Mouse (Mus musculus) right cerebral cortex, postnatal 25 days (tissue): ENCODE measurements around the gene Uck1.

Experiments
- DNase-seq: peaks from one replicate; pipeline ENCODE4 v3.0.0; 2022

Gene Uck1

DNA sequence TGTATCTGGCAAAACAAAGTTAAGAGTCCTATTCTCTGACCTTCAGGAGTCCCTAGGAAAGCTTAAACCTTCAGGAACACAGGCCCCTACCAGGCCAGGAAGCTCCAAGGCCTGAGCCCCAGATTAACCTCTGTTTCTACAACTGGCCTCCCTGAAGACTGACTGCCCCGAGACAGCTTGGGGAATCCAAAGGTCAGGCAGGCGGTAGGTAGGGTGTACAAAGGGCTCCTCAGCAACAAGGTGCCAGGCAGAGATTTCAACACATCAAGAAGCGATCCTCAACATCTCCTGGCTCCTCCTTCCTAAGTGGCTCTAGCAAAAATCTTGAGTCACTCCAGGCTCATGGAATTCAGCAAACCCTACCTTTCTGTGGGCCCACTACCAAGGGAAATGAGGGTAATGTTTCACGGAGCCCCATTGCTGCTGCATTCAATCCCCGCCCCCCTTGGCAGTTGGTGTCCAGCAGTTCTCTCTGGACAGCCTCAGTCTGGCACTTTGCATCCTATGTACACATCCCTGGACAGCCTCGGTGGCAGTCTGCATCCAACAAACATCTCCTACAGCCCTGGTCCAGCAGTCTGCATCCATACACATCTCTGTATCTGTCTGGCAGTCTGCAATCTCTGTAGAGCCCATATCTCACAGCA, 949 bp downstream of the Uck1 start:
- DNase-seq, result no peak

DNA sequence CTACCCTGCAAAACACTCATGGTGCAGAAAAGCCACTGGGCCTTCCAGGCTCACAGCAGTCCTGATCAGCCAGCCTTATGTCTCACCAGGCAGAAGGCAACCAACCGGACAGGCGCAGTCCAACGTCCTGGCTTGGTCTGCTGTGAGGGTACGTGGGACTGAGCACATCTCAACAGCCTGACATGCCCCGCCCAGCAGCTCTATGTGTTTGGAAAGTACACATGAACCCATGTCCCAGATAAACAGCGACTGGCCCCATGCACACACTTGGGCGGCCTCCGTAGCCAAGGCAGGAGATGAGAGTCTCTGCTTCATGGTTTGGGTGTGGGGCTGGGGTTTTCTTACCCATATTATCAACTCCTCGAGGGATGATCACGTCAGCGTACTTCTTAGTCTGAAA, 3.7 kb downstream of the Uck1 start:
- no peak for DNase-seq

DNA sequence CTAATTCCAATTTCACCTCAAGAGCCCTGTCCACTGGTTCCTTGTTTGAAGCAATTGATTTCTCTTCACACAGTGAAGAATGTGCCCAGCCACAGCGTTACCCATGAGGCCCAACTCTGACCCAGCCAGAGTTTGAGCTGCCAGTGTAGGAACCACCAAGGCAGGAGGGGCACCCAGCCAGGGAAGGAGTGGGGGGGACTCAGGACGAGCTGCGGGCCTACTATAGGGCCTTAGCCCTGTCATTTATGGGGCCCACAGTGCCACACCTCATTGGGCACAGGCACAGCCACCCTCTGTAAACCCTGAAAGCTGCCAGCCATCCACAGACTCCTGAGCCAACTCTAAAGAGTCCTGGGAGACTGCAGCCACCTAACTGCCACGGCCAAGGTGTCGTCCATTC, 5.4 kb downstream of the Uck1 start:
- DNase-seq, result no peak

DNA sequence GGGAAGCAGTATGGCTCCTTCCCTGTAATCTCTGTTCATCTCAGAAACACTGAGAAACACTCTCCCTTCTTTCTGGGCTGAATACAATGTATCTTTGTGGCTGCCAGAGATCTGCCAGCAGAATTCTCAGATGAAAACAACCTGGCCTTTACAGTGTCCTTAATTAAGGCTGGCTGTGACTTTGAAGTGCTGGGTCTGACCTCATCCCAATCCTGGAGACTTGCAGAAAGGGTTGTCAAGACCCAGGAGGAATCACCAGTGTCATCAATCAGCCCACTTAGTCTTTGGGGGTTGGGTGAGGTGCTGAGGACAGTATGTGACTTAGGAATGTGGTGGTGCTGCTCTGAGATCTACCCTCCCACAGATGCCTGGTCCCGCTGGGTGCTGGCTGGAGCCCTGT, 6.6 kb downstream of the Uck1 start:
- no peak for DNase-seq

DNA sequence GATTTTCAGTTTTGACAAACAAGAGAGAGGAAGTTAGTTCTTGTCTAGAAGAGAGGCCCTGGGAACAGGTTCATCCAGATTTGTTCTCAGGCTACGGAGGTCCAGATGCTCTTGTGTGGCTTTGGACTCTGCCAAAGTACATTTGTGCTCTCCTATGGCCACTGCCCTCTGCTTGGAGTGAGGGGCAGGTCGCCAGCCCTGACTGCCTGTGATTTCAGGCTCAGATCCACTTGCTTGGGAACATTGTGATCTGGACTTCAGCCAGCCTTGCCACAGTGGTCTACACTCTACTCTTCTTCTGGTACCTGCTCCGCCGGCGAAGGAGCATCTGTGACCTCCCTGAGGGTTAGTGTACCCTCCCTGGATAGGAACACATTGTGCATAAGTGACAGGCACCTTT, 7.3 kb downstream of the Uck1 start:
- DNase-seq, result no peak

DNA sequence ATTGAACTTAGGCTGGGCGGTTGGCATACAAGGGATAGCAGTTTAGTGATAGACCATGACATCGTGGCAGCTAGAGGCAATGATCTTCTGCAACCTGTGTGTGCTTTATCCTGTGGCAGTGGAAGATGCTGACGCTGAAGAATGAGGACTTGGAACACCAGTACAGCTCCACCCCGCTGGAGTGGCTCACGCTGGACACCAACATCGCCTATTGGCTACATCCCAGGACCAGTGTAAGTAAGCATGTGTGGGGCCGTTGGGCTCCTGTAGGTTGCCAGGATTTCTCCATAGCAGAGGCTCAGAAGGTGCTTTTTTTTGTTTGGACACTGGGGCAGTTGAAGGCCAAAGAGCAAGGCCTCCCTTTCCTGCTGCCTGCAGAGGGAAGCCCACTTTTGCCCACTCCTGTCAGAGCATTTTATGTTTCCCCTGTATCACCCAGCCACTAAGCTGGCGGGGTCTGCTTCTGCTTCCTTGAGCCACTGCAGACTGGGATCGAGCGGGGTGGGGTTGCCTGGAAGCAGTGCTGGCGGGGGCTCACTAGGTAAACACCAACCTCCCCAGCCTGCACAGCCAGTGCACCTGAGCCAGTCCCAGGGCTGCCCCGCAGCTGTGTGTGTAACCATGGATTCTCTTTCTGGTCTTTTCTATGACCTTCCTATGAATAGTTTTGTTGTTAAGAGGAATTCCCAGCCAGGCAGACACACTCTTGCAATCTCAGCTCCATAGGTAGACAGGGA, 8.0 kb downstream of the Uck1 start:
- DNase-seq, result no peak

DNA sequence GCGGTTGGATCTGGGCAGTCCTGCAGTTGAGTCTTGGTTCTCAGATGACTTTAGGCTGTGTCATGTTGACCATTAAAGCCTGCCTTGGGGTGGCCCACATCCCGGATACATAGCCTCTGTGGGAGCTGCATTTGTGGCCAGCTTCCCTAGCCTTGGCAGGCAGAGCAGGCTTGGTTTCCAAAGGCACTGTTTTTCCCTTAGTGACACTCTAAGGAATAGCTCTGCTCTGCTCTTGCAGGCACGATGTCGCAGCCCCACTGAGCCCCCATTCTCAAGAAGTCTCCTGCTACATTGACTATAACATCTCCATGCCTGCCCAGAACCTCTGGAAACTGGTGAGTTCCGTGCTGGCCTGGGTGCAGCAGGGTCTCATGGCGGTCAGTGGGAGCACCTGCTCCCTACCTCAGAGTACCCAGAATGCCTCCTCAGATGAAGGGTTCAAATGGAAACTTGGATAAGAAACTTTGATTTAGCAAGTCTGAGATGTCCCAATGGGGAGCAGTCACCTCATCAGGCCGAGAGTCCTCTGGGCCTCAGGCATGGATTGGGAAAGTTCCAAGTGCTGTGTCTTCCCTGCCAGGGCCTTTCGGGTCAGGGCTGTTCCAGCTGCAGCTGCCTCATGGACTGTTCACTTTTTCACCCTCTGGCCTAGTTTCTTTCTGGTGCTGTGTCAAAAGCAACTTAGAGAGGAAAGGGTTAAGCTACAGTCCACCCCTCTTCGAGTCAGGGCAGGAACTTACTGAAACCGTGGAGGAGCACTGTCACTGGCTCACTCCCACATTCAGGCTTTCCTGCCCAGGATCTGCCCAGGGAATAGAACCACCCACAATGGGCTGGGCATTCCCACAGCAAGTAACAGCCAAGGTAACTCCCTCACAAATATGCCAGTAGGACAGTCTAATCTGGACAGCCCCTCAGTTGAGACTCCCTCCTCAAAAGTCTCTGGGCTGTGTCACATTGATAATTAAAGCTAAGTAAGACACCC, 11.3 kb downstream of the Uck1 start:
- no peak for DNase-seq

DNA sequence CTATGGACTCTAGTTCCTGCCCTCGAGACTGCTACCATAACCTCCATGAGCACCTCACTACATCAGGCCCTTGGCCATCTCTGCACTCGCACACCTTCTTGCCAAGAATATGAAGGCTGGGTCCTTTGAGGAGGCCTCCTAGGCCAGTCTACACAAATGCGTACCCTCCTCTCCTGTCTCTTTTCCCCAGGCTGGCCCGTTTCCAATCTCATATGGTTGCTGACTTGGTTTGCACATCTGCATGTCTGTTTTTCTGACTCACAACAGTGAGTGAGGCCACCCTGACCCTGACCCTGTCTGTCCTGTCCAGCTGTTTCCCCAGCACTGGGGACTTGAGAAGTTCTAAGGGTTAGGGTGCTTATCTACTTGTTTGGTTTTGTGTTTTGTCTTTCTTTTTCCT, 13.2 kb downstream of the Uck1 start:
- no peak for DNase-seq

DNA sequence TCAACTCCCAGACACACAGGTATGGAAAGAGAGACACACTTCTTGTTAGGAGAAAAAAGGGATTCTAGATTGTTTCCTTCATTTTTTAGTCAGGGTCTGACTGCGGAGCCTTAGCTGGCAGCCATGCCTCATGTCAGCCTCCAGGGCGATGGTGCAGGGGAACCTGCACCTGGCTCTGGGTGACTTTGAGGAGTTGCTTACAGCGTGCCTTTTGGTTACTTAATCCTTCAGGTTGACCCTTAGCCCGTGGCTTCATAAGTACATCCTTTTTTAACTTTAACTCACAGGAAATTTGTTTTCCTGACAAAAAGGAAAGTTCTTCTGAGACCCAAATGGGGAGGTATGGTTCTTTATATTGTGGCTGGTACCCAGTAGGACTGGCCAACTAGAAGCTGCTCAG, 17.0 kb downstream of the Uck1 start:
- no peak for DNase-seq

DNA sequence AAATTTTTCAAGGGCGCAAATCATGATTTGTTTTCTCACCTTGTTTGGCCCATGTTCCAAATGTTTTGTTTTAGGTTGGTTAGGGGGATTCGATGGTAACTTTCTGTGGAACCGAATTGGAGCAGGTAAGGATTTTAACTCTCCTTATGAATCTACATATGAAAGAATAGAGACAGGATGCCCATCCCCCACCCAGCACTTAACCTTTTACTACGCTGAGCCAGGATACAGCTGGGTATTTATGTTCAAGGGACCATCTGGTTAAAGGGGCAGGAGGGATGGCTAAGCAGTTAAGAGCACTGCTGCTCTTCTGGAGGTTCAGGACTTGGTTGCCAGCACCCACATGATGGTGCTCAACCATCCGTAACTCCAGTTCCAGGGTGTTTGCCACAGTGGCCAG, 19.4 kb downstream of the Uck1 start:
- no peak for DNase-seq

DNA sequence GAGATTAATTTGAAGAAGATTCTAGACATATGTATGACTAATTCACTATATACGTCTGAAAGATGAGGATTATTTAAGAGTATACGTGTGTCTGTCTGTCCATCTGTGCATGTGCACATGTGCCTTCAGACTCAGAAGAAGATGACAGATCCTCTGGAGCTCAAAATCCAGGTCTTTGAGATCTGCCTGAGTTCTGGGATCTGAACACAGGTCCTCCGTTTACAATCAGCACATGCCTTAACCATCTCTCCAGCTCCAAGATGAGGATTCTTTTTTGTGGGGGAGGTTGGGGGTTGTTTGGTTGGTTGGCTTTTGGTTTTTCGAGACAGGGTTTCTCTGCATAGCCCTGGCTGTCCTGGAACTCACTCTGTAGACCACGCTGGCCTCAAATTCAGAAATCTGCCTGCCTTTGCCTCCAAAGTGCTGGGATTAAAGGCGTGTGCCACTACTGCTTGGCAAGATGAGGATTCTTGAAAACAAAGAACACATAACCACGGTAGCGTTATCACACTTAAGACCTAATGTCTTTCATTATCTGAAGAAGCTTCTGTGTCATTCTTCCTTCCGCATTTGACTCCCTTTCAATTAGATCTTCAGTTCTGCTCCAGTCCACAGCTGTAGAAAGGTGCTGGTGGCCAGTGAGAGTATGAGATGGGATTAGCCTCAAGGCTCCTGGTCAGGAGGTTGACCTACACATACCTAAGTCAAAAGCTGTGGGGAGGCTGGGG, 21.1 kb downstream of the Uck1 start:
- DNase-seq, result no peak

DNA sequence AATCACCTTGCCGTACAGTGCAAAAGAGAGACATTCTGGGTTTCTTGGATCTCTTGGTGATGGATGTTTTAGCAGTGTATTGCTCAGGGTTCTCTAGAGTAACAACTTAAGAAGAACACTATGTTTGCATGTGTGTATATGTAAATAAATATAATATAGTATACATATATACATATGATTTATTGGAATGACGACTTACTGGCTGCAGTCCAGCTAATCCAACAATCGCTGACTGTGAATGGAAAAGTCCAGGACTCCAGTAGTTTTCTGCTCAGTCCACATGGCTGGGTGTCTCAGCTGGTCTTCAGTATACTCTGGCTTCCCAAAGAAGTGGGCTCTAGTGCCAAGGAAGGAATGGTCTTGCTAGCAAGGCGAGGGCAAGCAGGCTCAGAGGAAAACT, 22.4 kb downstream of the Uck1 start:
- no peak for DNase-seq

DNA sequence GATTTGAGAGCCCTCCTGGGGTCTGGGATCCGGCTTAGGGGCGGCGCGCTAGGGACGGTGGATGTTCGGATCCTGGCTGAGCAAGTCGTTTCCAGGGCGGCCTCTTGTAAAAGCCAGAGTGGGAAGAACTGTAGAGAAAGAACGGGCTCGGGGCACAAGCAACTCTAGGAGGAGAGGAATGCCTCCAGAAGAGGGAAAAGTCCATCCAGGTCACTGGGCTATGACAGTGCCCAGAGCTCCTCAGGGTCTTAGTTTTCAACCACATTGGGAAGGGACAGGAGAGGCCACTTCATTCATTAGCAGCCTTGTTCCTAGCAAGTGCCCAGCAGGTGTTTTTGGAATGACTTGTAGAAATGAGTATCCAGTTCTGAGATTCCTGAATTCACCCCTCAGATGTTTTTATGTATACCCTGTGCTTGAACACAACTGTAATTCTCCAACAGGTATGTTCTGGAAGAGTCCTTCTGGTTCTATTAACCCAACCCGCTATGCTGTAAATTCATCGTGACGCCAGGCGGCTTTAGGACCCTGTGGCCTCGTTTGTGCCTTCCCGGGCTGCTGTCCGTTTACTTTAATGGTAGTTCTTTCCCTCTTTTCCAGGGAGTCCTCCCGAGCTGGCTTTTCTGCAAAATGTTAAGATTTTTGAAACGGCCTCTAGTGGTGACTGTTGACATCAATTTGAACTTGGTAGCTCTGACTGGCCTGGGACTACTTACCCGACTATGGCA, 23.0 kb downstream of the Uck1 start:
- peak; percentile 33 for DNase-seq

DNA sequence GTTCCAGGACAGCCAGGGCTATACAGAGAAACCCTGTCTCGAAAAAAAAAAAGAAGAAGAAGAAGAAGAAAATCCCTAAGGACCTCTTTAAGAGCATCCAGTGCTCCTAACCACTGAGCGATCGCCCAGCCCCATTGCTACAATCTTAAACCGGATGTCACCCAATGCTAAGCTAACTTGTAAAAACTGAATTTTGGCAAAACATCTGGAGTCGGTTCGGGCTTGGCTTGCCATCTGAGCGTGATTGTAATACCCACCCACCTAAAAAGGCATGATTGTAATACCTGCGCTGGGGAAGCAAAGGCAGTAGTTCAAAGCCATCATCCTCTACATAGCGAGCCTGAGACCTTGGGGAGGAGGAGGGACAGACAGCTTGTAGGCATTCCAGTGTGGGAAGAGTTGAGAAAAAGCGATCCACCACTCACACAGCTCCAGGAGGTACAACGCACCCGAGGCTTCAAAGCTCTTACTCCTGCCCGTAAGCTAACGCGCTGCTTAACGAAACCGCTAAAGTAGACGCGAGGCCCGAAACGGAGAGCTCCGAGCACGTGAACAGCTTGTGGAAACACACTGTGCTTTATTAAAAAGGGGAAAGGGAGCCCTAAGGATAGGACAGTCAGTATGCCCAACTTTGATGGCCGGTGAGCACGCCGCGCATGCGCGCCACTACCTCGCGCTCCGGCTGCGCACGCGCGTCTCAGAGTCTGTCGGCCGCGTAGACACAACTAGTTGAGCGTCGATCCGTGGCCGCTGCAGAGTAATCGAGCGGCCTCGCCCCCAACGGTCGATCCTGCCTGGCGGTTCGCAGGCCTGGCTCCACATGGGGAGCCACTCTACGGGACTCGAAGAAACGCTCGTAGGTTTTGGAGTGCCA, 23.8 kb downstream of the Uck1 start, which contains the start of gene Pomt1:
Gene Pomt1 (plus strand): TSS at position 705 of the 874 bp plus-strand sequence.
- peak; percentile 90 for DNase-seq

DNA sequence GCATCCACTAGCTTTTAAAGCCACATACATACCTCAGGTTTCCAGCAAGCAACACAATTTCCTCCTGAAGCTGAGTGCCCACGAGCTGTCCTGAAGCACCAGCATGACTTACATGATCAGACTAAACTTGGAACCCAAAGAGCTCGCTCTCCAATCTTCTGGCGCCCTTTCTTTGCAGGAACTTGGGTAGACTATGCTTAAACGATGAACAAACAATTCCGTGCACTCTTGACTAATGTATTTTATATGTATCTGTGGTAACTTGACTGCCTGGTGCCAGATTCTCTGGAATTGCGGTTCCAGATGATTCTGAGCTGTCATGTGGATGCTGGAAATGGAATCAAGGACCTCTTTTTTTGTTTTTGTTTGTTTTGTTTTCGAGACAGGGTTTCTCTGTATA, 24.5 kb downstream of the Uck1 start:
- DNase-seq, result no peak

DNA sequence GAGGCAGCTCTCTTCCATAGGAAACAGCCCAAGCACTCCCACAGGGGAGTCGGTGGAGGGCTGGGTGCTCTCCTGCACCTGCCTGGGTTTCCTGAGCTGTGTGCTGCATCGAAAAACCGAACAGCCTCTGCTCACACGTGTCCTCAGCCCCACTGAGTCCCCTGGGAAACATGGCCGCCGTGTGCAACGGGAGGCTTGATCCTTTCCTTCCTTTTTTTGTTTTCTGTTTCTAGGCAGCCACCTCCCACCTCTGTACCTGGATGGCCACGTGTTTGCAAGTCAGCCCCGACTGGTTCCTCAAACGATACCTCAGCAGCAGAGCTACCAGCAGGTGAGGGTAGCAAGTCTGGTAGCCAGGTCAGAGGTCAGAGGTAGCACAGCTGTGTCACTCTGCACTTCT, 37.9 kb downstream of the Uck1 start:
- no peak for DNase-seq

DNA sequence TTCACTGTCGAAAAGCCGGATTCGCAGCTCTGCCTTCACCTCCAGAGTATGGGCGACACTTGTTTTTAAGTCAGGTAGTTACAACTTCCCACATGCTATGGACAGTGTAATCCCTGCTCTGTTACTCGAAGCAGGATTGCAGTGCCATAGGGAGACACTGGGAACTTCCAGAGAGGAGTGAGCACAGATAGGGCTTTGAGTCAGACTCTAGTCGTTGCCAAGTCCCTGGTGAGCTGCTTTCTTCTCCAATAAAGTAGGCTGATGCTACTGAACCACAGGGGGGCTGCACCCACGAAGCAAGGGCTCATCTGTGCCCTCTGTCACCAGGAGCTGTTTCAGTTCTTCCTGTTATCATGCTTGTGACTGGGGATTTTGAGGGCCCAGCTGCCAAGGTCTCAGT, 38.4 kb downstream of the Uck1 start:
- no peak for DNase-seq

DNA sequence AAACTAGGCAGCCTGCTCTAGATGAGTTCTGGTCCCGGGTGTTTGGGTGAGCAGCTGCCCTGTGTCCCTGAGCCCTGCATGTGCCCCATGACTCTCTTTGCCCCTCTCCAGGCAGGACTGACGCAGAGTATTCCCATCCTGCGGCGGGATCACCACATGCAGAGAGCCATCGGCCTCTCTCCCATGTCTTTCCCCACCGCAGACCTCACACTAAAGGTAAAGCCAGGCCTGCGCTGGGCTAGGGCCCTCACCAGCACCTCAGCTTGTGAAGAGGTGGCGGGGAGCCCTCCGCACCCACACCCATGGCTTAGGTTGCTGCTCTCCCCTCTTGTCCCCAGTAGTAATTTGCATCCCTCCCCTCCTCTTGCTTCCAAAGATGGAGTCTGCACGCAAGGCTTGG, 39.0 kb downstream of the Uck1 start:
- DNase-seq, result no peak

DNA sequence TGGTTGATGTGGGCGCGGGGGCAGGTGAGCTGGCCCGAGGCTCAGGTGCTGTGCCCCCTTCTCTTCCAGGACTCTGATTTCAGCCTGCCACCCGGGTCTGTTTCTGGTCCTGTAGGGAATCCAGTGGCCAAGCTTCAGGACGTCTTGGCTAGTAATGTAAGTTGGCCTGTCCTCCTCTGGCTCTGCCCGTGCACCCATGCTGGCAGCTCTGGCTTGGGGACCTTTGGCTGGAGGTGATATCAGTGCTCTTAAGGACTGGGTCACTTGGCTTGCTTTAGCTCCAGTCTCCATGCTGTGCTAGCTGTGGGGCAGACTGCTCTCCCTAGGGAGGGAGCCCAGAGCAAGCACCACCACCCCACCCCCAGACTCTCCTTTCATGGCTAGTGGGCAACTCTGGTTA, 39.9 kb downstream of the Uck1 start:
- DNase-seq, result no peak

DNA sequence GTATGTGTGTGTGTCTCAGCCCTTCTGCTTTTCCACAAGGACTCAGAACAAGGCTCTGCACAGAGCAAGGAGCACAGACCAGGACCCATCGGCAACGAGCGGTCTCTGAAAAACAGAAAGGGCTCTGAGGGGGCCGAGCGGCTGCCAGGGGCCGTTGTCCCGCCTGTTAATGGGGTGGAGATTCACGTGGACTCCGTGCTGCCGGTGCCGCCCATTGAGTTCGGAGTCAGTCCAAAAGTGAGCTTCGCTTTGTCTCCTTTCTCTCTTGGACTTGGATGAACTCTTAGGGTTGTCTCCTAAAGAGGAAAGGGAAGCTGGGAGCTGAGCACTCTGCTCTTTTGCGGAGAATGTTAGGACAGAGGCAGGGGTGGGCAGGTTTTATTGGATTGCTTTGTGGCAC, 40.5 kb downstream of the Uck1 start:
- no peak for DNase-seq
